Mouse (Mus musculus) WW6 (cell line): ENCODE measurements around the gene Spen.

Source experiments
- DNase-seq: peaks from one replicate; pipeline ENCODE4 v3.0.0-alpha.2; 2013; ENCODE audit warnings: low read depth, low spot score

Spen gene

GRCm38 (mm10) chr4:141530979-141531378, 7.4 kb downstream of the Spen start:
- DNase-seq, result no peak

GRCm38 (mm10) chr4:141528938-141529337, 9.5 kb downstream of the Spen start:
- DNase-seq, result no peak

- no peak for DNase-seq
Measured at GRCm38 (mm10) chr4:141526936-141527650, 11.3 kb downstream of the Spen start.

- no peak for DNase-seq
Measured at GRCm38 (mm10) chr4:141525940-141526339, 12.5 kb downstream of the Spen start.

DNA sequence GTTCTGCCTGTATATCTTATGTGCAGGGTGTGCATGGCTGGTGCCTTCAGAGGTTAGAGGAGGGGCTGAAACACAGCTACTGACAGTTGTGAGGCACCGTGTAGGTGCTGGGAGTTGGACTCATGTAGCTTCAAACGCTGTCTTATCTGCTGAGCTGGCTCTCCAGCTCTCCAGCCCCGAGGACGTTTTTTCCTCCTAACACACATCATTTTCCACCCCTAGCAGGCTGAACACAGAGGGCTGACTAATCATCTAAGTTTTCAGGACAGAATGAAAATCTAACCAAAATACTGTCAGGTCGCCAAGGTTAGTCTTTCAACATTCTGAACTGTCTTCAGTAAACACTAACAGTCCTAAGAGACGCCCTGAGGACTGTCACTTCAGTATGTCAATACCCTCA, 13.7 kb downstream of the Spen start:
- no peak for DNase-seq

GRCm38 (mm10) chr4:141523128-141523527, 15.3 kb downstream of the Spen start:
- DNase-seq, result no peak

DNA sequence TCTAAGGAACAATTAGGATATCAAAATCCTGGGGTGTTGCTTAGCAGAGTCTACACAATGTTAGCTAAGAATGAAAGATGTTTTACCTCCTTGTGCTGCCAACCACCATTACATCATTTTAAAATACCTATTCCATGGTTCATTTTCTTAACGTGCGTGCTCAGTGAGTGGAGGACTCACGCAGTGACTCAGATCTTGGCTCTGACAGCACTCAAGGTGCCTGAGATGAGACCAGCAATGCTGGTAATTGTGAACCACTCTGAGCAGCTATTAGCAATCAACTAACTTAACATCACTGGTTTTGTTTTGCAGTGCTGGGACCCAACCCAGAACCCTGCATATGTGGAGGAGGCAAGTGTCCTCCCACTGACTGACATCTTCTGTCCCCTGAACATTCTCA, 20.0 kb downstream of the Spen start:
- no peak for DNase-seq

DNA sequence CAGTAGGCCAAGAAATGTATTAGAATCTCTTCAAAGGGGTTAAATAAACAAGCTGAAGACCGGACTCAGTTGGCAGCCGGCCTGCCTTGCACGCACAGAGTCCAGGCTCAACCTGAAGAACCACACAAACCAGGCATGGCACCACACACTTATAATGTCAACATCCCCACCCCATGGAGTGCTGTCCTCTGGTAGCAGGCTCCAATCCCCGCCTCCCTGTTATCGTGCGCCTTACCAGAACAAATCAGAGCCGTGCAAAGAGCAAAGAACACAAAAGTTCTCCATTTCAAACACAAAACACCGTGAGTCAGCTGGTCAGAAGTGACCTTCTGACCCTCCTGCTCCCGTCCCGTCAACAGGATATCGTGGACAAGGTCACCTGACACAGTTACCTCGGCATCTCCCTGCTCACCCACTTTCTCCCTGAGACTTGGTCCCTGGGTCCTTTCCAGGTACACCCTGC, 24.2 kb downstream of the Spen start:
- DNase-seq, result no peak

- no peak for DNase-seq
Measured at GRCm38 (mm10) chr4:141512145-141512544, 26.3 kb downstream of the Spen start.

- DNase-seq, result no peak
Measured at GRCm38 (mm10) chr4:141510457-141510856, 27.9 kb downstream of the Spen start.

DNA sequence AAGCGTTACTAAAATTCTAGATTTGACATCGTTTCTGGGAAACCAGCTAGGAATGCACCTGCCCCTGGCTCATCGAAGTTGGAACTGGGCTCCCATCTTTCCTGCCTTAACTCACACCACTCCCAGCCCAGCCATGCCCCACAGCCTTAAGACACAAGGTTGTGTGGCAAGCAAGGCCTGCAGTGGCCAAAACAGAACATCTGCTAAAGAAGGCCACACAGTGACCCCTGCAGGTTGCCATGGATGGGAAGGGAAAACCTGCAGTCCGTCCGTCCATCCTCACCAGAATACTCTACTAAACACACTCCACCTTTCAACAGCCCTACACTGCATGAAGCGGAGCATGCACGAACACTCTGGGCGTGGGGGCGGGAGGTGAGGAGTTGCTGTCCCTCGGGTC, 31.5 kb downstream of the Spen start:
- DNase-seq, result no peak

DNA sequence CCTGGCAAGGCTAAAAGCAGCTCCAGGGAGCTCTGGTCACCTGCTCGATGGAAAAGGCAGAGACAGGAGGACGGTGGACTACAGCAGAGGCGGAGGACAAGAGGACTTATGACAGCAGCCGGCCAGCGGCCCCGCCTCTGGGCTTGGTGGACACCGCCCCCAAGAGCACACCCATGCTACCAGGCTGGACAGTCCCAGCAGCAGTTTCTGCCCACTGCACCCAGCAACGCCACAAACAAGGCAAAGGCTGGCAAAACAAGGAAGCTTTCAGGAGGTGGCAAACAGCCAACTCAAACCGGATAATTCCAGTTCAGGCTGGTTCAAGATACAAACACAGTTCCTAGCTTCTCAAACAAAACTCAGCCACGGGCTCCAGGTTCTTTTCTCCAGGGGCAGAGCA, 32.0 kb downstream of the Spen start:
- DNase-seq, result no peak

- DNase-seq, result no peak
Measured at GRCm38 (mm10) chr4:141505810-141506209, 32.6 kb downstream of the Spen start.

- DNase-seq, result no peak
Measured at GRCm38 (mm10) chr4:141504471-141504870, 33.9 kb downstream of the Spen start.

GRCm38 (mm10) chr4:141502723-141503122, 35.7 kb downstream of the Spen start:
- DNase-seq, result no peak

DNA sequence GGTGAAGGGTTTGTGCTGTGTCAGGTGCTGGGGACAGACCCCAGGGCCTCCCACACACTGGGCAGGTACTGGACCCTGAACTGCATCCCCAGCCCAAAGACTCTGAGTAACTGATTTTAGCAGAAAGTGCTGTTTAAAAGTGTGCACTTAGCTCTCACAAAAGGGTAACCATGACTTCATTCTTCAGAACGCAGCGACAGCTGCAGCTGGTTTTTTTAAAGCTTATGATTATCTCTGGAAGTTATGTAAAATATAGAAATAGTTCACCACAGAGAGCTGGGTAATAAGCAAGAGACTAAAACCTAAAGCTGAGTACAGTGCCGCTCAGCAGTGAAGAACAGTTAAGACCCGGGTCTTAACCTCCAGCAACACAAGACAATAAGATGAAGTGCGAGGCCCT, 37.3 kb downstream of the Spen start:
- no peak for DNase-seq

DNA sequence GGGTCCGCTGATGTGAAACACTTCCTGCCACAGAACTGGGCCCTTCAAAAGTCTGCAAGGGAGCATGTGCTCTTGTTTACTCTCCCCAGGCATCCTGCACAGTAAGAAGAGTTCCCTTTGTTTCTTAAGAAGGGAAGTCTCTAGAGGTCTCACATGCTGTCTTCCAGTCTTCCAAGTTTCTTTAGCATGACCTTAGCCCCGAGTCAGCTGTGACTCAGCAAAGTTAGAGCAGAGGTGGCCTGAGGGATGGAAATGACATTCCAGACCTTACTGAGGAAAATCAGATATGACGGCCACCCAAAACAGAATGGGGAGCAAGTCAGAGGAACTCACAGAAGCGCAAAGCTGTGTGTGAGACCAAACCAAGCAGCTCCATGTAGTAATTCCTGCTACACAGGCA, 37.8 kb downstream of the Spen start:
- DNase-seq, result no peak

GRCm38 (mm10) chr4:141488670-141489069, 49.7 kb downstream of the Spen start:
- no peak for DNase-seq

- no peak for DNase-seq
Measured at GRCm38 (mm10) chr4:141487581-141487980, 50.8 kb downstream of the Spen start.

DNA sequence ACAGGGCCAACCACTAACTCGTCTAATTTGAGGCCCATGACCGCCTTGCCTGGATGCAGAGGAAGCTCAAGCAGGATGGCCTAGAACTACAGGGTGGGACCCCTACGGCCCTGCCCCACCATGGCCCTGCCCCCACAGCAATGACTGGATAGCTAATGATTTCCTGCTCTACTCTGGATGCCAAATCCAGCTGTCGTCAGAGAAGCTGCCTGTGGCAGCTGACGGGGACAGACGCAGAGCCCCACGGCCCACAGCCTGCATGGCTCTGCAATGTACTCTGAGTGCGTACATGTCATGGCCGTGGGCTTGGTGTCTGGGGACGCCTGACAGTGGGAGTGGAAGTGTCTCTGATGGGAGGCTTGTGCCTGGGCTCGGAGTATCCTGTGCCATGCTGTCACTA, 54.3 kb downstream of the Spen start:
- DNase-seq, result no peak

DNA sequence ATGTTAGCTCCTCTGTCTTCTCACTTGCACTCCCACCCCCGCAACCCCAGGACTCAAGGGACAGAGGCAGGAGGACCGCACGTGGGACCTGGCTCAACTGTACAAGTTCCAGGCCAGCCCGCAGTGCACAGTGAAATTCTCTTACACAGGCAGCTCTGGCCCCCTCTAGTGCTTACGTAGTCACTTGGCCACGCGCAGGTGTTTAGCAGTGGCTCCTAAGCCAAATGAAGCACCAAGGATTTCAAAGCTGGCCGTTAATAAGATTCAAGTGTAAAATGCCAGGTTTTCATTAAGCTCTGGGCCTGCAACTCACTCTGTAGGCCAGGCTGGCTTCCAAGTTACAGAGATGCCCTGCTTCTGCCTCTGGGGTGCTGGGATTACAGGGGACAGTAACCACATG, 59.0 kb downstream of the Spen start:
- no peak for DNase-seq

- no peak for DNase-seq
Measured at GRCm38 (mm10) chr4:141478794-141479193, 59.6 kb downstream of the Spen start.

DNA sequence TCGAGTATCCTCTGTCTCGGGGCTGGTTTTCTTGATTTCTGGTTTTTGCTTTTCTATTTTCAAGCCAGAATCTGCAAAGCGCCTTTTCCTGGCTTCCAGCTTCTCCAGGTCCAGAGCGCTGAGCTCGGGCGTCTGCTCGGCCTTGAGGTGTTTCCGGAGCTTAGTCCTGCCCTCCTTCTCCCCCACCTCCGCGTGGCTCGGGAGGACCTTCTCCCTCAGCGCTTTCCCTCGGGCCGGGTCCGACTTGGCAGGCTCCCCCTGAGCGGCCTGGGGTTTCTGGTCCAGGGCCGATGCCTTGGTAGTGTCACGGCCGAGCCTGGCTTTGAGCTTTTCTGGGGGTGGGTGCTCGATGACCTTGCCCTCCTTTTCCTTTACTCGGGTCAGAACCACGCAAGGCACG, 60.2 kb downstream of the Spen start:
- no peak for DNase-seq

- DNase-seq, result no peak
Measured at GRCm38 (mm10) chr4:141477681-141478102, 60.7 kb downstream of the Spen start.
